Mouse (Mus musculus) liver, postnatal 0 days (tissue): ENCODE measurements at regions not wholly inside any gene's neighbourhood (a gene's known extent, or its start where the extent isn't known, plus 50 kb on each side); places are given as distances from the start of the nearest gene placed in this dataset.
A peak's percentile ranks its signal among the peaks of the same experiment; 100 is the strongest.

Experiments used
- CTCF ChIP-seq: sonication (generic); IDR thresholded peaks from 2 replicates; pipeline ENCODE4 v1.5.1; 2016; ENCODE audit warnings: antibody characterized with exemption, low read depth
- EP300 ChIP-seq: IDR thresholded peaks from 2 replicates; pipeline ENCODE4 v1.6.1; 2016; ENCODE audit warnings: antibody characterized with exemption, low read depth, mild to moderate bottlenecking

DNA sequence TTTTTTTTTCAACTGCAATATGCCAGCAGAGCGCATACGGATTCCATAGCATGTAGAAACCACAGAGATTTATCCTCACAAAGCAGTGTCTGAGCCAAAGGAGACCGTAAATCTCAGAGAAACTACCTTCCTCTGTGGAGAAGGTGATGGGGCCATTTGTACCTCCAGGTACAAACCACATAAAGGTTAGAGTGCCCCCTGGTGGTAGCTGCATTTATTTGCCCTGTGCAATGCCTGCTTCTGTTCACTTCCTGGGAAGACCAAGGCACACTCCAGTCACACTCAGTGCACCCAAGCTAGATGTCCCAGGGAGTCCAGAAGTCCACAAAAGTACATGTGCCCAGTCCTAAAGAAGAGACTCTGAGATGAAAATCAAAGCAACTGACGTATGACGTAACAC lies 104.1 kb upstream of the Dock1 start:
- peak; percentile 79 for TF ChIP-seq CTCF
- no peak for TF ChIP-seq EP300
